Mouse (Mus musculus) heart, embryonic 16.5 days (tissue): ENCODE measurements around the gene Gns. TPM values are rescaled to one million over a fixed set of nuclear protein-coding genes. Genes with fewer than 3 reads are reported as not detected.

ENCODE experiments used
- ATAC-seq: fragments of 200-750 bp; cut with Nextera tagmentation; replicated peaks from 2 replicates; pipeline ENCODE4 v1.8.0; 2017; ENCODE audit warnings: moderate number of reproducible peaks; ENCODE audit not compliant: insufficient read depth, low FRiP score; ENCODE audit errors: extremely low read depth
- H3K27ac ChIP-seq: fragments of 300-500 bp; sonication (generic); 2 replicates; pipeline ENCODE4 v1.5.1; 2014; ENCODE audit warnings: mild to moderate bottlenecking, low read length, control low read depth, moderate library complexity
- H3K27me3 ChIP-seq: fragments of 300-500 bp; sonication (generic); 2 replicates; pipeline ENCODE4 v1.6.1; 2014; ENCODE audit warnings: low read length, mixed read lengths; ENCODE audit not compliant: control insufficient read depth, insufficient read depth
- H3K36me3 ChIP-seq: fragments of 300-500 bp; sonication (generic); 2 replicates; pipeline ENCODE4 v1.6.1; 2014; ENCODE audit not compliant: control insufficient read depth, insufficient read depth
- H3K4me1 ChIP-seq: fragments of 300-500 bp; sonication (generic); 2 replicates; pipeline ENCODE4 v1.6.1; 2014; ENCODE audit warnings: low read length, mixed read lengths; ENCODE audit not compliant: control insufficient read depth, insufficient read depth
- H3K4me2 ChIP-seq: fragments of 300-500 bp; sonication (generic); 2 replicates; pipeline ENCODE4 v1.6.1; 2014; ENCODE audit warnings: low read depth, mild to moderate bottlenecking, control low read depth, low read length
- H3K4me3 ChIP-seq: fragments of 300-500 bp; sonication (generic); 2 replicates; pipeline ENCODE4 v1.5.1; 2014; ENCODE audit warnings: mild to moderate bottlenecking, control low read depth, low read length
- H3K9ac ChIP-seq: fragments of 300-500 bp; sonication (generic); 2 replicates; pipeline ENCODE4 v1.6.1; 2014; ENCODE audit warnings: low read length, control low read depth
- H3K9me3 ChIP-seq: fragments of 300-500 bp; sonication (generic); replicated peaks from 2 replicates; pipeline ENCODE4 v1.6.1; 2016; ENCODE audit warnings: low read length; ENCODE audit not compliant: control insufficient read depth
- WGBS: fragments of 180-500 bp; shearing (Covaris S2); extraction: QIAGEN DNeasy Blood & Tissue Kit; methylation state at CpG from one replicate; pipeline ENCODE4 v1.1.7; 2014; 5-methylcytosine and 5-hydroxymethylcytosine counted together
- polyA plus RNA-seq: library from polyadenylated mRNA; unstranded; fragments of >200 nt; fragmentation: Nextera tagmentation; extraction: Ambion mirVana; gene quantifications from 2 replicates; pipeline ENCODE4 v1.2.1, GENCODE M21; 2015

The Gns gene
- polyA plus RNA-seq, 1 experiment from 2014 or later, result 29.0 TPM

DNA sequence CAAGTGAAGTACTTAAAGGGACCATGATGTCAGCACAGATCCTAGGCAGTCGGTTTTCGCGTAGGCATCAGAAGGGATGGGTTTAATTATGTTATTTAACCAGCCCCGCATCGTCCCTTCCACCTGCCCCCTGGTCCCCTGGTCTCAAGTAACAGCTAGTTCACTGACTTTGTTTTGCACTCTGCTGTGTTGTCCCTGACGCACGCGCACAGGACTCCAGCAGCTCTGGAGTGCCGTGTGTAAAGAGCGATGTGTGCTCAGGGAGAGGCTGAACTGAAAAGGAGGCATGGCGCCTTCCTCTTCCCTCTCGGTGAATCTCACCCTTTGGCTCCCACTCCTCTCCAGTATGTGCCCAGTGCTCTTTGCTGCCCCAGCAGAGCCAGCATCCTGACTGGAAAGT is 9.1 kb downstream of the Gns start:
- no peak for ATAC-seq
- H3K27me3 ChIP-seq, result no peaks in the 10 kb centered on the region
- no peaks in the 10 kb centered on the region for H3K9me3 ChIP-seq
- no peak overlapping the region for H3K9ac ChIP-seq
- H3K4me2 ChIP-seq, result no peak overlapping the region
- no peaks in the 10 kb centered on the region for H3K4me1 ChIP-seq
- peaks cover 30% of the 10 kb centered on the region for H3K36me3 ChIP-seq
- no peak overlapping the region for H3K4me3 ChIP-seq
- 86% methylated on average over 12 of the region's 12 CpGs for WGBS
- no peak overlapping the region for H3K27ac ChIP-seq

GRCm38 (mm10) chr10:121374693-121375620 is 10.1 kb downstream of the Gns start:
- H3K9me3 ChIP-seq, result no peaks in the 10 kb centered on the region
- peaks cover 39% of the 10 kb centered on the region for H3K36me3 ChIP-seq
- H3K9ac ChIP-seq, result no peak overlapping the region
- 77% methylated on average over 17 of the region's 17 CpGs for WGBS
- H3K27me3 ChIP-seq, result no peaks in the 10 kb centered on the region
- H3K4me1 ChIP-seq, result no peaks in the 10 kb centered on the region
- ATAC-seq, result no peak
- H3K4me2 ChIP-seq, result no peak overlapping the region
- H3K4me3 ChIP-seq, result no peak overlapping the region
- H3K27ac ChIP-seq, result no peak overlapping the region

DNA sequence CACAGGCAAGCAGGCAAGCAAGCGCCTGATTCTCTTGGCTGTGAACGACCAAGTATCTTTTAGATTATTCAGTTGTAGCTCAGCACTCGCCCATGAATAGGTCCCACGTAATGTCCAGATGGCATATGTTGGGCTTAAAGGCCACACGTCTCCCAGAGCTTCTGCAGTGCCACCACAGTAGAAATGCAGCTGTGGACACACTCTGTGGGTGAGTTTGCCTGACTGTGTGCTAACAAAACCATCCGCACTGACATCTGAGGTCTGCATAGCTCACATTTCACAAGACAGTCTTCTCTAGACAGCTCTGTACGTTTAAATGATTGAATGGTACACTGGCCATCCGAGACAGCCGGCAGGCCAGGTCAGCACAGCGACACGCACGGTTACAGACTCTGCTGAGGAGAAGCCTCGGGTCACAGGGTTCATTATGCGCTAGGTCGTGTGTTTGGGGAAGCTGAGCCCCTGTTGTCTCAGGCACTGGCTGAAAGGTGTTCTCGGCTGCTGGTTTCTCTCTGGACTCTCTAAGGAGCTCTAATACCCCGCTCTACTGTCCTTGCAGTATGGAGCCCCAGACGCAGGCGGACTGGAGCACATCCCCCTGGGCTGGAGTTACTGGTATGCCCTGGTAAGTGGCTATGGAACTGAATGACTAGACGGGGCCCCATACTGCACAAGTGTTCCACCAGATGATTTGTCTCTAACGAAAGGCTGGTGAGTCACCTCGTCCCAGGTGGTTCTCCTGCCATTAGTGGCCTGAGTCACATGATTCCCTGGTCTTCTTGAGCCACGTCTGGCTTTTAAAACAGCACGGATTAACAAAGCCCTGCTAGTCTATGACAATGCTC is 11.0 kb downstream of the Gns start:
- H3K36me3 ChIP-seq, result peaks cover 43% of the 10 kb centered on the region
- ATAC-seq, result no peak
- no peak overlapping the region for H3K27ac ChIP-seq
- H3K27me3 ChIP-seq, result no peaks in the 10 kb centered on the region
- 69% methylated on average over 24 of the region's 24 CpGs for WGBS
- no peak overlapping the region for H3K4me2 ChIP-seq
- H3K9me3 ChIP-seq, result no peaks in the 10 kb centered on the region
- no peaks in the 10 kb centered on the region for H3K4me1 ChIP-seq
- no peak overlapping the region for H3K4me3 ChIP-seq
- no peak overlapping the region for H3K9ac ChIP-seq

DNA sequence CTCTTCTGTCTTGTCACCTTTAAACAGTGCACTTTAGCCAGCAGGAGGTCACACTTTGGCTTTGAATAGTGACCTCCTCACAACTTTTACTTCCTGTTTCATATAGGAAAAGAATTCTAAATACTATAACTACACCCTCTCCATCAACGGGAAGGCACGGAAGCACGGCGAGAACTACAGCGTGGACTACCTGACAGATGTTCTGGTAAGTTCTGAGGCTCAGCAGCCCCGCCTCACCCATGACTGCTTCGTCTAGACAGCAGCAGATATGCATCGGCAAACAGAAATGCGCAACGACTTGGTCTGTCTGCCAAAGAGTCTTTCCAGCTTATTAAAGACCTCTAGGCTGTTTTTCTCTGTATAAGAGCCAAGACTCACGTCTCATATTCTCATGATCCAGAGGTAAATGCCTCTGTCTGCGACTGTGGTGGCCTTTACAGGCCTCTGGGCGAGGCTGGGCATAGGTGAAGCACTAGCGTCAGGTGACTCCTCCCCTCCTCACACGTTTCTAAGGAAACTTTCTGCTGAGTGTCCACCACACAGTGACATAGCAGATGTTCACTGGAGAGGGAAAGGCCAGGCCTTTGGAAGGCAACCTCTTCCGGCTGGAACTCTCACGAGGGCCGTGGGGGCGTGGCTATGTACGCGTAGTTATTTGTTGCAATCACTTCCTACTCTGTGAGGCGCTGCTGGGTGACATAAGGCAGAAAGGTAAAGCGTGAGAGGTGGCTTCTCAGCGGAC is 11.8 kb downstream of the Gns start:
- H3K27ac ChIP-seq, result no peak overlapping the region
- H3K9me3 ChIP-seq, result no peaks in the 10 kb centered on the region
- no peak overlapping the region for H3K4me2 ChIP-seq
- H3K36me3 ChIP-seq, result peaks cover 44% of the 10 kb centered on the region
- H3K9ac ChIP-seq, result no peak overlapping the region
- no peak for ATAC-seq
- 88% methylated on average over 24 of the region's 24 CpGs for WGBS
- H3K4me3 ChIP-seq, result no peak overlapping the region
- H3K27me3 ChIP-seq, result no peaks in the 10 kb centered on the region
- H3K4me1 ChIP-seq, result no peaks in the 10 kb centered on the region

DNA sequence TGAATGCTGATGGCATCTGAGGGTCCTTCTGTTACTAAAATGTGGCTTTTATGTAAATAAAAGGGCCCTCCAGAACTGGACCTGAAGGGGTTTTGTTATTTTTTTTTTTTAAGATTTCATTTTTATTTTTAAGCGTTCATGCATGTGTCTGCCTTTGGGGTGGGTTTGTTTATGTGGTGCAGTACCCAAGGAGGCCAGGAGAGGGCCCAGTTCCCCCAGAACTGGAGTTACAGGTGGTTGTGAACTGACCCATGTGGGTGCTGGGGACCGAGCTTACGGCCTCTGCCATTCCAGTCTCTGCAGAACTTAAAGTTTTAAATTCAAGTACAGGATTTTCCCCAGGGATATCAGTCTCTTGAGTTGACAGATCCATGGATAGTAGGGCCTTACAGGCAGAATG is 14.5 kb downstream of the Gns start:
- Histone ChIP-seq H3K4me3 (no peak overlapping the region), H3K9ac (no peak overlapping the region), H3K9me3 (no peaks in the 10 kb centered on the region), H3K4me2 (no peak overlapping the region), H3K27me3 (no peaks in the 10 kb centered on the region), H3K27ac (no peak overlapping the region), H3K36me3 (peaks cover 57% of the 10 kb centered on the region), H3K4me1 (no peaks in the 10 kb centered on the region; the same call in 1 of the 2 replicates)
- ATAC-seq, result no peak
- WGBS, result 95% methylated on average over 3 of the region's 3 CpGs

DNA sequence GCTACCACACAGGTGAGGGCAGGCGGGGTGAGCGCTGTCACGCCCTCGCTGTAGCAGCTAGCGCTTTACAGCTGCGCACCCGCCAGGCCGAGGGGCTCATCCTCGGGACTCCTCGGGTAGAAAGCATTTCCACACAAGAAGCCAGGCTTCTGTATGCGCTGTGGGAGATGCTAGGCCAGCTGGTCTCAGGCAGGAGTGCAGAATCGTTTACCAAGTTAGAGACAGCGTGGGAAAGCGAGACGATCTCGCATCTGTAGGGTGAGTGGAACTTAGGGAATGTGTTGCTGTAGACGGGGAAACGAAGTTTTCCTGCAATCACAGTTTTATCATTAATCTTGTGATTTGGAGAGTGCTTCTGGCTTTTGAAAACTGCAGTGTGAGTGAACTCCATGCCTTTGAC is 16.4 kb downstream of the Gns start:
- ATAC-seq, result no peak
- WGBS, result 83% methylated on average over 18 of the region's 18 CpGs
- Histone ChIP-seq H3K27me3 (no peaks in the 10 kb centered on the region), H3K9me3 (no peaks in the 10 kb centered on the region), H3K4me1 (peaks cover 6% of the 10 kb centered on the region), H3K4me3 (no peak overlapping the region), H3K27ac (no peak overlapping the region), H3K4me2 (no peak overlapping the region), H3K9ac (no peak overlapping the region), H3K36me3 (peaks cover 61% of the 10 kb centered on the region)

- 90% methylated on average over 13 of the region's 13 CpGs for WGBS
- H3K36me3 ChIP-seq, result peaks cover 52% of the 10 kb centered on the region
Observed at GRCm38 (mm10) chr10:121384710-121385109, 19.8 kb downstream of the Gns start.

DNA sequence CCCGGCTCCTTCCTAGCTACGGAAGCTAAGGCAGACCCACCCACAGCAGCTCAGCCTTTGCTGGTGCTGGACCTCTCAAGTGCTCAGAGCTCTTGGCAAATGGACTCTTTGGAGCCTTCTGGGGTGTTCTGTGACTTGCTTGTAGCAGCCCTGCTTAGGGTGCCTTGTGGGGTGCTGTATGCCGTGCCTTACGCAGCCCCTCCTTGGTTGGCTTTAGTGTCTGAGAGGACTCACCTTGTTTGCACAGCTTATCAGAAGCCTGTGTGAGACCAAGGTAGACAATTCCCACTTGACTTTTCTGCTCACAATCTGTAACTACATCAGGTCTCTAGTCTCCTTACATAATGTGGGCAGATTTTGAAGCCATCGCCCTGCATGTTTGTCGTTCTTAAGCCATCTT is 20.8 kb downstream of the Gns start:
- Histone ChIP-seq H3K4me3 (no peak overlapping the region), H3K27me3 (no peaks in the 10 kb centered on the region), H3K9me3 (no peaks in the 10 kb centered on the region), H3K4me2 (no peak overlapping the region), H3K4me1 (peaks cover 9% of the 10 kb centered on the region), H3K36me3 (peaks cover 52% of the 10 kb centered on the region), H3K9ac (no peak overlapping the region), H3K27ac (no peak overlapping the region)
- 87% methylated on average over 6 of the region's 6 CpGs for WGBS
- ATAC-seq, result no peak

More at GRCm38 (mm10) chr10:121384710-121385109, 19.8 kb downstream of the Gns start:
- Histone ChIP-seq H3K4me2 (no peak overlapping the region), H3K9me3 (no peaks in the 10 kb centered on the region), H3K9ac (no peak overlapping the region), H3K4me3 (no peak overlapping the region), H3K4me1 (peaks cover 9% of the 10 kb centered on the region), H3K27me3 (no peaks in the 10 kb centered on the region), H3K27ac (no peak overlapping the region)
- no peak for ATAC-seq
